Mouse (Mus musculus) WW6 (cell line): ENCODE data around the gene Coq10b.
A peak's percentile ranks its signal among the peaks of the same experiment; 100 is the strongest.
"Not testable (repeated sequence)": the region's sequence is repeated elsewhere in the genome, so short reads cannot be mapped to it uniquely, and the experiment has no call there.

ENCODE experiments used
- DNase-seq: peaks from one replicate; pipeline ENCODE4 v3.0.0-alpha.2; 2013; ENCODE audit warnings: low read depth, low spot score

Coq10b gene

GRCm38 (mm10) chr1:55055322-55056115, 2.9 kb downstream of the Coq10b start:
- DNase-seq: no peak

DNA sequence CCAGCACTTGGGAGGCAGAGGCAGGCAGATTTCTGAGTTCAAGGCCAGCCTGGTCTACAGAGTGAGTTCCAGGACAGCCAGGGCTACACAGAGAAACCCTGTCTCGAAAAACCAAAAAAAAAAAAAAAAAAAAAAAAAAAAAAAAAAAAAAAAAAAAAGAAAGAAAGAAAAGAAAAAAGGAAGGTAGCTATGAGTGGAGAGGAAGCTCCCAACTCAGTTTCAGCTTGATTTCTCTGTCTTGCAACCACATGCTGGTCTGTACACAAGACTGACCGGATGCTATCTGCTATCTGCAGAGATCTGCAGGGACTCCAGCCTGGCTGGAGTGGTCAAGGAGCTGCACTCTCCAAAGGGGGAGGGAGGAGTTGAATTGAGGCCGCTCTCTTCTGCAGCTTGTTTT, 5.8 kb downstream of the Coq10b start:
- not testable (repeated sequence) for DNase-seq

DNA sequence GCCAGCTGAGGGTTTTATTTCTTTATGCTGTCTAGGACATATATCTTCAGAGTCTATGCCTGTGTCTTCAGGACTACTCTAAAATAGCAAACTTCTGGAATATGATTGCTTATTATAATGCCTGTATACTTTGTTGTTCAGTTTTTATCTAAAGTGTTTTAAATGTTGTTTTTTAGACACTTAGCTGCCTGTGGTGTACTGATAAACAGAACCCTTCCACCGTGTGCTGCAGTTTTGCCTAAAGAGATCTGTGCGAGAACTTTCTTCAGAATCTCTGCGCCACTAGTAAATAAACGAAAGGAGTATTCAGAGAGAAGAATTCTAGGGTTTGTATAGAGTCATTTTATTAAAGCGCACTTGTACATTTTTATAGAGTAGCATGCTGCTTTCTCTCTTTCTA, 8.5 kb downstream of the Coq10b start:
- no peak for DNase-seq

- no peak for DNase-seq
Measured at GRCm38 (mm10) chr1:55061772-55062171, 9.2 kb downstream of the Coq10b start.

DNA sequence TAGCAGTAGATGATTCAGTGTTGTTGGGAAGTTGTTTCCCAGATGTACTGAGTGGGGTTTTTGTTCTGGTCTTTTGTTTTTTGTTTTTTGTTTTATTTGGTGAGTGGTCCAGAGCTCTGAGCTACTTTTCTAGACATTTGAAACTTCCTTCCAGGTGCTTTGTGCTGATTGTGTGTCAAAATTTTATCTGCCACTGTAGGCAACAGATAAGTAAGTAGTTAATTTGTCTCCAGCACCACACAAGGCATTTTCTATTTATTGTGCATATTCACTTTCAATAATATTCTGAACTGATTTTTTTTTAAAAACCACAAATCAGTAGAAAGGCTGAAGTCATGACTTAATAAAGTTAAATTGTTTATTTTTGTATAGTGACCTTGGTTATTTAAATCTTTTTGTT, 19.8 kb downstream of the Coq10b start:
- not testable (repeated sequence) for DNase-seq

GRCm38 (mm10) chr1:55074757-55075156, 22.2 kb downstream of the Coq10b start:
- no peak for DNase-seq

DNA sequence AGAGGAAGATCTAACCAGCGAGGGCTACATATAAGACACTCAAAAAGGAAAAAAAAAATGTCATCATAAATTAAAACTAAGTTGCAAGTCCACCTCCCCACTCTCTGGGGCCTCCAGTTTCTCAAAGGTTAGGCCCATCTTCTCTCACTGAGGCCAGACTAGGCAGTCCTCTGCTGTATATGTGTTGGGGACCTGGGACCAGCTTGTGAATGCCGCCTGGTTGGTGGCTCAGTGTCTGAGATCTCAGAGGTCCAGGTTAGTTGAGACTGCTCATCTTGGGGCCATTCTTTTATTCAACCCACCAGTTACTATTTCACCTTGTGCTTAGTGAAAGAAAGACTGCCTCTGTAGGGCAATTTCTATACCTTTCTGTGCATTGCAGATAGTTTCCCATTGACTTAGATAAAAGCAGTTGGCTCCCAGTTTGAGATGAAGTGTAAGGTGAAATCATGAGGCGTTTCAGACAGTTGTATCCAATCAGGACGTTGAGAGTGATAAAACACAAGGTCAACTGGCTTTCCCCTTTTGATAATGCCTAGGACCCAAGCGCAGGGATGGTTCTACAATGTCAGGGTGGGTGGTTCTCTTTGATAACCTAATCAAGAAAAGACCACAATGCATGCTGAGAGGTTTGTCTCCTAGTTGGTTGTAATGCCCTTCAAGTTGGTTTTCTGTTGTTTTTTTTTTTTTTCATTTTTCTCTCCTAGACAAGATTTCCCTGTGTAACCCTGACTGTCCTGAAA, 23.3 kb downstream of the Coq10b start:
- no peak for DNase-seq

- DNase-seq: no peak
Measured at GRCm38 (mm10) chr1:55076395-55076743, 23.8 kb downstream of the Coq10b start.

DNA sequence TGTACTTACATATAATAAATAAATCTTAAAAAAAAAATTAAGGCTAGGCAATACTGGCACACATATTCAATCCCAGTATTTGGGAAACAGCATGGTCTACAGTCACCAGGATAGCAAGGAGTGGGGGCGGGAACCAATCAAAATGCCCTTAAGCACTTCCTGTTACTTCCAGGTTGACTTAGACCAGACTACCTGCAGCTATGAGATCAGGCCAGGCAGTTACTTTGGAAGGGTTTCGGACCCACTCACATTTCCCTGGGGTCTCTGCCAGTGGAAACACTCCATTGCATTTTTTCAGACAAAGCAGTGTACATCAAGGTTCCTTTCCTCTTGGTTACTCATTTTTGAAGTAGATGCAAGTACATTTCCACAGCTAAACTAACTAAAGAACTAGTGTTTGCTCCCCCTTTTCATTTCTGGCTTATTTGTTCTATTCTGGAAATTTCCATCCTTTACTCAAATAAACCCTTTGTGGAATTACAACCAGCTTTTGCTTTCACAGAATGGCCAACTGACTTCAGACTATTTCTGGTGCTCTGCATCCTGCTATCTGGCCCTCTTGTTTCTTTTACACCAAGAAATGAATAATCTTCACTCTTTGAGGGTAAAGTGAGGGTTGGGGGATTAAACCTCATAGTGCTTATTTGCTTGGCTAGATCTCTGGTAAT, 24.4 kb downstream of the Coq10b start:
- DNase-seq: no peak

GRCm38 (mm10) chr1:55079677-55080076, 27.1 kb downstream of the Coq10b start:
- no peak for DNase-seq

- no peak for DNase-seq
Measured at GRCm38 (mm10) chr1:55082106-55082505, 29.5 kb downstream of the Coq10b start.

DNA sequence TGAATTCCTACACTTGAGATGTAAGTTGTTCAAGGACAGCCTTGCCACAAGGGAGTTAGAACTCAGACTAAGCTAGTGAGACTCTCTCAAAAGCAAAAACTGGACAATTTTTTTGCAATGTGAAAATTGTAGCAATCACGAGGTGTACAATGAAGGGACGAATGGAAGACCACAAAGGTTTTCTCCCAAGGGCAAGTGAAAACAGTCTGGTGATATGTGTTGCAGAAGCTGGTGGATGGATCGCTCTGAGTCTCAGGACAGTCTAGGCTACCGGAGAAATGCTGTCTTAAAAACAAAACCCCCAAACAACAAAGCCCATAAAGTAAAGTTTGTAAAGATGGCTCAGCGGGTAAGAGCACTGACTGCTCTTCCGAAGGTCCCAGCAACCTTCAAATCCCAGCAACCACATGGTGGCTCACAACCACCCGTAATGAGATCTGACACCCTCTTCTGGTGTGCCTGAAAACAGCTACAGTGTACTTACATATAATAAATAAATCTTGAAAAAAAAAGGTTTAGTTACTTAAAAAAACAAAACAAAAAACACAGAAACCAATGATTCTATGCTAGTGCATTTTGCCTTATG, 33.3 kb downstream of the Coq10b start:
- DNase-seq: no peak

GRCm38 (mm10) chr1:55086868-55087400, 34.4 kb downstream of the Coq10b start:
- DNase-seq: no peak

DNA sequence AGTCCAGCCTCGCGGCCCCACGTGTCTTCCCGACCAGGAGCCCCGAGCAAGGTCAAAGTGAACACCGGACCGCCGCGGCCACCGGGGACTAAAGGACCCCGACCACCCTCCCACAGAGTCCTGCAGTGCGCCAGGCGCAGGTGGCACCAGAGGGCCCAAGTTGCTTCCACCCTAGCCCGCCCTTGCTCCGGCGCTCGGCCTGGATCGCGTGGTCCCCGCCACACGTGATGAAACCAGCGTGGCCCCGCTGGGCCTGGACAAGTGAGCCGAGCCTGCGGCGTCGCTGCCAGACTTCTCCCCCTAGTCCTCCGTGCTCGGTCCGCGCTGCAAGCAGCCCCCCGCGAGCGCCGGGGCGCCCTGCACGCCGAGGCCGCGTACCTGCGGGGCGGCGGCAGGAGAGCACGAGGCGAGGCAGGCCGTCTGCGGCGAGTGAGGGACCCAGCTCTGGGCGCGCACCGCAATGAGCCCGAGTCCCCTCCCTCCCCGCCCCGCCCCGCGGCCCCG, 34.9 kb downstream of the Coq10b start:
- DNase-seq: no peak

DNA sequence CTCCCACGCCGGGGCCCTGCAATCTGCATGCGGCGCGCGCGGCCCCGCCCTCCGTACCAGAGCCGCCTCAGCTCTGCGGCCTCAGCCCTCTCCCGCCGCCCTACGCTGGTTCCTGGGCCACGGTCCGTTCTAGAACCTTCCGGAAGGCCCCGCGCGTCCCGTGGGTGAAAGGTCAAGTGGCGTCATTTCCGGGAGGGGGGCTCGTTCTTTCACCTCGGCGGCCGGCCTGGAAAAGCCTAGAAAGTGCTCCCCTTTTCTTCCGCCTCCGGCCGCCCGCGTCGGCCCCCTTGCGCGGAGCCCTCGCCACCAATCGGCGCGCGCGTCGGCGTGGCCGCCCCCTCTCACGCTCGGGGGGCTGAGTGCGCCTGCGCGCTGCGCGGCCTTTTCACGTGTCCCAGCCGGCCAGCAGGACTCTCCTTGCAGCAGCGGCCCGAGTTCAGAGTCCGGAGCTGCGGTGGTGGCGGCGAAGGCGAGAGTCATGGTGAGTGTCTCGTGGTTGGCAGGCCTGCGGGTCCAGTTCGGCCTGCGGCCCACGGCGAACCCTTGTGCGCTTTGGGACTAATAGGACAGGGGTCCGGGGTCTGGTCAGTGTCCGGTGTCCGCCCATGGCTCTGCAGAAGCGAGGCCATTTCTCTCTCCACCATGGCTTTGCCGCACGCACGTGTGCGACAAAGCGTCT, 35.5 kb downstream of the Coq10b start, which contains the start of the genes Hspe1 and Hspd1:
TSS of gene Hspe1 (plus strand) at position 201 of the 679 bp plus-strand sequence.
TSS of gene Hspd1 (minus strand) at position 312 of the 679 bp plus-strand sequence.
- peak; percentile 96 for DNase-seq

- no peak for DNase-seq
Measured at GRCm38 (mm10) chr1:55088611-55089497, 36.3 kb downstream of the Coq10b start.

DNA sequence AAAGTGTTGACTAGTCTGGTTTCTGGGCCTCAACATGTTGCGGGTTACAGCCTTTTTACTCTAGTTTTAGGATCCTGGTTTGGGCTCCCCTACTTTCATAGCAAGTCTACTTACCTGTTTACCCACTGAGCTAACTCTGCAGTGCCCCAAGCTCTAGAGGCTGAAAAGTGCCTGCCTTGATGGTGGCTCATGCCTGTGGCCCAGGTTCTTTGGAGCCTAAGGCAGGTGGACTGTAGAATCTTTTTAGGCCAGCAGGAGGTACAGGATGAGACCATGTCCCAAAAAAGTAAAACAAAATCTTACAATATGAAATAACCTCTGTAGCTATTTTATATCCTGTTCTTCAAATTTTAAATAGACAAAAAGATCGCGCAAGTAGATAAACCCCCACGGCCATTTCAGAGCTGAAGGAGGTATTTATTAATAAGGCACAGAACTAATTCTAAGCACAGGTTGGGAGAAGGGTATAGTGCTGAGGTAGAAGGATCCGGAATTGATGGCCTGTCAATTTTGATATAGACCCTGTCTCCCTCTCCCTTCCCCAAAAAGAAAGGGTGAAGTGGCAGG, 37.0 kb downstream of the Coq10b start:
- no peak for DNase-seq

DNA sequence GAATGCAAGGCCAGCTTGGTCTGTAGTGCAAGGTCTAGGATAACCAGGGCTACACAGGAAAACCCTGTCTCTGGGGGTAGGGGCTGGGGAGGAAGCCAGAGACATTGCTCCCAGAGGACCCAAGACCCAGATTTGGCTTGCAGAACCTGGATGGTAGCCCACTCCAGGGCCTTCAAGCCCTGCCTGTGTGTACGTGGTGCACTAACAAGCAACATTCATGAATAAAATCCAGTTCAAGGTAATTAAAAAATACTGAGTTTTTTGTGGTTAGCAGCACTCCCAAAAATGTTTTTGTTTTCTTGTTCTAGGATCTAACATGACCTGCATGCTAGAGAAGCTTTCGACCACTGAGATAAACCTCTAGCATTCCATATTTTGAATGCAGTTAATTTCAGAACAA, 39.5 kb downstream of the Coq10b start:
- DNase-seq: no peak

- no peak for DNase-seq
Measured at GRCm38 (mm10) chr1:55092469-55092868, 39.9 kb downstream of the Coq10b start.
